Mouse (Mus musculus): Measurements from ENCODE around the gene Olfr448.

Olfr448 gene

DNA sequence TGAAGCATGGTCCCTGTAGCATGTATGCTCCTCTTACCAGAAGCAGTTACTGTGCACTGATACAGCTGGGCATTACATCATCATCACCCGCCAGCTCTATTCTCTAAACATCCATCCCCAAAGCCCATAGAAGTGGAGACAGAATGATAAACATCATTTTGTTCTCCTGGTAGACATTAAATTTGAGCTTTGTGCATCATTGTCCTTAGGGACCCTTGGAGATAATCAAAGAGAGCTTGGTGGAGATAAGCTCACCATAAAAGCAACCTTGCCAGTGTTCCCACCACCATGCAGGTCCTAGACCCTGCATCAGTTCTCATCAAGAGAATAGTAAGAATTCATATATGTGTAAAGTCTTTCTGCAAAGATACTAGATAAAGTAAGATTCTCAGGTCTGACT, at the start of gene Olfr448:
TSS of gene Olfr448 (plus strand) at position 301 of the 400 bp plus-strand sequence.
- DNase-seq (ENCODE audit: low spot score) = no peak

DNA sequence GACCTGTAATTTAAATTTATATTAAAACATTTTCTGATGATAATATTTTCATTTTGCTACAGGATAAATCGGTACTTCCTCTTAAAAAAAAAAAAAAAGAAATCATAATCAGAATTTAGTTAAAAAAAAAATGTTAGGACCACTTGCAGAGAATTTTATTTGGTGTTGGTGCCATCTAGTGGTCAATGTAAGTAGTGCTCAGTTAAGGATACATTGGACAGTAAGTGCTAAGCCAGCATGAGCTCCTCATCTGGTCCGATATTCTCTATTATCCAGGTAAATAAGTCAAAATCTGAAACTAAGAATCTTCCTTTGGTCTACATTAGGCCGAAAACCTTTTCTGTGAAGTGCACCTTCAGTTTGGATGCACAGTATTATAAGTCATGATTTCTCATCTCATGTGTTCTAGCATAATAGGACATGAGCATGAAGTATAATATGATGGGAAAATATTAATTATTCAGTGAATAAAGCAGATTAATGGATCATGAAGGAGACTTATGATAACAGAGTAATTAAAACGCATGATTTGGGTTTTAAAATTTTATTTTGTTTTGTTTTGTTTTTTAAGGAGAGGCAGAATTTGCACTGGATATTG, 29.9 kb upstream of the Olfr448 start:
- DNase-seq (ENCODE audit: low spot score) = no peak

DNA sequence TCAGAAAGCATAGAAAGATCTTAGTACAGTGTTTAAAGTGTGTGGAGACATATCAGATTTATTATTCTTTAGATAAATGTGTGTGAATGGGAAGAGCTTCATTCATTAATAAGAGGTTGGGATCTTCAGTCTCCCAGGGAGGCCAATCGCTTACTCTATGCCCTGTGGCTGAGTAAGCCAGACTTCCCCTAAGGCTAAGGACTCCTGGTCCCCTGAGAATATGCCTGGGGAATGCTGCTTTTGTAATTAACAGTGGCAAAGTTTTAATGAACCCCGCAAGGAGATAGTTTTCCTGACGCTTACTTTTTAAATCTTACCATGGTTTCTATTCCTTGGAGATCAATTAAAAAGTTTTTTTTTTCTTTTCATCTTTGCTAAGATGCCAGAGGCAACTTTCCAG, 20.5 kb upstream of the Olfr448 start:
- DNase-seq (ENCODE audit: low spot score) = no peak

DNA sequence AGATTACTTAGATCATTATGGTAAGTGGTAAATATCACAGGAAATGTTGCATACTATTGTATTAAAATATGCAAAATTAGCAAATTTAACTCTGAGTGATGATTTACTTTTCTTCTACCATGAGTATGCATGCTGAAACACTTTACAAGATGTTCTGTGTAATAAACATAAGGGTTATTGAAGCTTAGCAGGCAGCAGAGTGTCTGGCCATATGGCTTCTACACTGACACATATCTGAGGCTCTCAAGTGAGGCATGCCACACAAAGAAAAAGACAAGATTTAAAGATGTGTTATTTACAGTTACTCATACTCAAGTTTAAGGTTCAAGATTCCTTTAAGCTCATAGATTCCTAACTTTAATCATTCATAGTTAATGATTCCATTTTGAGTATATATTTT, 13.9 kb upstream of the Olfr448 start:
- no peak for DNase-seq (ENCODE audit: low spot score)

DNA sequence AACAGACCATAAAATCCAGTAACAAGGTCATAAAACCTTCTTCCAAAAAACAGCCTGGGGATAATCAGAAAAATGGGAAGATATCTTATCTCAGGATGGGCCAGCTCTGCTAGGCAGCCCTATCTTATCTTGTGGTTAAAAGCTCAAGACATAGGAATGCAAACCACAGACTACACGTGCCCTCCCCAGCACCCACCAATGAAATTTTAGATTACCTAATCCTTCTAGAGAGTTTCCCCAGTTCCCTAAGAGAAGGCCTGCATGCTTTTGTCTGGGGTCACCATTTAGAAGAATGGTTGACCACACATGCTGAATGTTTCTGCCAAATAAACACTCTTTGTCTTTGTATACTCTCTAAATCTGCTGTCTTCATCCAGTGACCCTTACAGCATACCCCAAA, 10.1 kb downstream of the Olfr448 start:
- no peak for DNase-seq (ENCODE audit: low spot score)

DNA sequence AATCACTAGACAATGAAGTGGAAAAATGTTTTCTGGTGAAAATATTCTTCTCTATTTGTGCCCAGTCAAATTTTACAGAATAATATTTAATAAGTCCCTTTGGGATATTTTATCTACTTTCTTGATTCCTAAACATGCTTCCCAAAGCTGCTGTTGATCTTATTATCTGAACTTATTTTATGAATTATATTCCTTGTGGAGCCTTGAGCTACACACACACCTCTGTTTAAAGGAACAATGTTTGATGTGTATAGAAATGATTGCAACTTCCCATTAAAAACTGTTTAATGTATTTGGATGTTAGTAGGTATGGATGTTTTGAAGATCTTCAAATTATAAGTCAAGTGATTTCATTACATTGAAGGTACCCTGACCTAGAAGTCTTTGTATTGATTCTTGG, 18.3 kb downstream of the Olfr448 start, which contains the start of gene Olfr447:
TSS of gene Olfr447 (plus strand) at position 301 of the 400 bp plus-strand sequence.
- DNase-seq (ENCODE audit: low spot score) = no peak

DNA sequence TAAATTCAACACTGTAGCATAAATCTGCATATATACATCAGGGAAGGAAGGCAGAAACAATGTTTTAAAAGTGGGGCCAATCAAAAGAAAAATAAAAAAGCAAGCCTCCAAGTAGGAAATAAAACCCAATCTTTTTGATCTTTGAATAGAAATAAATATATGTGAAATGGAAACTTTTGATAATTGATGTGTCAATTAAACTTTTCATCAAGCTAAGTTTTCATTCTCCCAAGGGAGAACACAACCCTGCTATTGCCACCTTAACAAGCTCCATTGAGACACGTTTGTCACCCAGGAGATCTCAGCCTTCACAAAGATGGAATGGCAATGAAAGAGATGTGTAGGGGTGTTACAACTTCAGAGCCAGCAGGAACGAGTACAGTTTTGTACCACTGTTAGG, 30.8 kb downstream of the Olfr448 start, which contains the start of gene Olfr446:
TSS of gene Olfr446 (plus strand) at position 301 of the 400 bp plus-strand sequence.
- no peak for DNase-seq (ENCODE audit: low spot score)
